Mouse (Mus musculus) bone marrow macrophage, adult 2 months (primary cell): ENCODE data around the gene Rnf208. TPM values are rescaled to one million over a fixed set of nuclear protein-coding genes. Genes with fewer than 3 reads are reported as not detected.

Experiments used
- H3K27ac ChIP-seq: 2 replicates; pipeline ENCODE4 v1.5.1; 2012; ENCODE audit warnings: low read depth, low read length; ENCODE audit not compliant: insufficient read depth
- H3K4me1 ChIP-seq: 2 replicates; pipeline ENCODE4 v1.6.1; 2012; ENCODE audit warnings: low read length; ENCODE audit not compliant: control insufficient read depth, insufficient read depth
- H3K4me3 ChIP-seq: 2 replicates; pipeline ENCODE4 v1.5.1; 2012; ENCODE audit warnings: mild to moderate bottlenecking, low read length, moderate library complexity; ENCODE audit not compliant: insufficient read depth
- CTCF ChIP-seq: IDR thresholded peaks from 2 replicates; pipeline ENCODE4 v1.5.1; 2012; ENCODE audit warnings: low read depth, mild to moderate bottlenecking, low read length, moderate library complexity
- POLR2A ChIP-seq: IDR thresholded peaks from 2 replicates; pipeline ENCODE4 v1.6.1; 2012; ENCODE audit warnings: mild to moderate bottlenecking, low read depth, low read length, borderline replicate concordance
- polyA plus RNA-seq: library from polyadenylated mRNA; stranded (reverse); fragments of >200 nt; gene quantifications from 2 replicates; pipeline ENCODE4 v1.2.4, GENCODE M21; 2012; ENCODE audit not compliant: missing spikeins, insufficient read depth, insufficient read length

The Rnf208 gene
- polyA plus RNA-seq, 1 experiment: 0.66 TPM

- TF ChIP-seq CTCF (no peak), POLR2A (0 out of 2 replicates have a peak, but pooled peaks have one; percentile 21)
- Histone ChIP-seq H3K4me1 (peaks cover 11% of the 10 kb centered on the region), H3K27ac (no peak overlapping the region; the same call in 1 of the 2 replicates), H3K4me3 (peak overlapping the region; percentile 81)
Observed at GRCm38 (mm10) chr2:25272515-25272914, 30.5 kb downstream of the Rnf208 start.

GRCm38 (mm10) chr2:25273010-25273409 lies 31.0 kb downstream of the Rnf208 start:
- Histone ChIP-seq H3K27ac (no peak overlapping the region), H3K4me3 (peak overlapping the region; percentile 81), H3K4me1 (peaks cover 10% of the 10 kb centered on the region)
- TF ChIP-seq CTCF (no peak), POLR2A (no peak)

- Histone ChIP-seq H3K4me1 (no peaks in the 10 kb centered on the region), H3K27ac (no peak overlapping the region), H3K4me3 (no peak overlapping the region)
- no peak for TF ChIP-seq POLR2A
- peak; percentile 68 for TF ChIP-seq CTCF
Observed at GRCm38 (mm10) chr2:25278928-25279882, 37.1 kb downstream of the Rnf208 start.

DNA sequence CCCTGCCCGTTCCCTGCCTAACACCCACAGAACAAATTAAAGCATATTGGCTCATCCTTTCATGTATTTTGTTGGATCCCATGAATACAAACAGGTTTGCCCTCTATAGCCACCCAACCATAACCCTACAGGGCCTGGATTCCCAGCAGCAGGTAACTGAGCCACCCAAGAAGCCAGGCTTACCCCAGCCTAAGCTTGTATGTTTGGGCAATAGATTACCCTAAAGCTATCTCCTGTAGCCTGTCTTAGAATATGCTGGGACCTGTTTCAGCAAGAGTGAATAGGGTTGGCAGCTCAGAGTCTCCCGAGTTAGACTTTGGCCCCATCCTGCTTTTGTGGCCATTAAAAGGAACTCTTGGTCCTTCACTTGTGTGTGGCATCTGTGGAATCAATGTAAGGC lies 43.5 kb downstream of the Rnf208 start:
- H3K4me1 ChIP-seq: no peaks in the 10 kb centered on the region
- H3K4me3 ChIP-seq: no peak overlapping the region
- H3K27ac ChIP-seq: no peak overlapping the region
- TF ChIP-seq POLR2A: no peak

GRCm38 (mm10) chr2:25286314-25286713 lies 44.3 kb downstream of the Rnf208 start:
- no peak overlapping the region for H3K4me3 ChIP-seq
- H3K27ac ChIP-seq: no peak overlapping the region
- H3K4me1 ChIP-seq: no peaks in the 10 kb centered on the region
- no peak for TF ChIP-seq CTCF
- no peak for TF ChIP-seq POLR2A

- no peak for TF ChIP-seq POLR2A
- Histone ChIP-seq H3K4me1 (no peaks in the 10 kb centered on the region), H3K27ac (no peak overlapping the region), H3K4me3 (no peak overlapping the region)
Observed at GRCm38 (mm10) chr2:25286837-25287636, 45.0 kb downstream of the Rnf208 start.

DNA sequence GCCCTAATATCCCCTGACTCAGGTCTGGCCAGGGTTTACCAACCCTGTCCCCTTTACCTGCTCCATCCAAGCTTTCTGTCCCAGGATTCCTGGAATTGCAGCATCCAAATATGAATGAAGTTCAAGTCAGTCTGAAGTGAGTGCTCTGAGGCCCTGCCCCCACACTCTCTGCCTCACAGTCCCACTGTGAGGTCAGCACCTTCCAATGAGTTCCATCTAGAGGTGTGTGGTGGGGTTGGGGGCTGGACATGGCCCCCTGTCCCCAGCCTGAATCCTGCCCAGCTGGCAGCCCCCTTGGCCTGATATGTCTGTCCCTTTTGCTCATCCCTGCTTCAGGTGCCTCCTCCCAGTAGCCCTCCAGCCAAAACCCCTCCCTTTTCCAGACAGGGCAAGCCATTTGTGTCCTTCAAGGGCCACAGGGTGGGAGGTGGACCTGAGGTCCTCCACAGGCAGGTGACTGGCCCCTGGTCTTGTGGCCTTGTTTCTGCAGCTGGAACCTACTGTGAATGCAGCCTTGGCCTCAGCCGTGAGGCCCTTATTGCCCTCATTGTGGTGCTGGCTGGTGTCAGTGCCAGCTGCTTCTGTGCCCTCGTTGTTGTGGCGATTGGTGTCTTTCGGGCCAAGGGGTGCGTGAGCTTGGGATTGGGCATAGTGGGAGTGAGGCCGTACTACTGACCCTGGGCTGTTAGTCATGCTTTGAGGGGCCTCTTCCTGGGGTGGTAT lies 46.0 kb downstream of the Rnf208 start, which contains the start of gene Tmem210:
TSS of gene Tmem210 (plus strand) at position 219 of the 723 bp plus-strand sequence.
- Histone ChIP-seq H3K4me1 (no peaks in the 10 kb centered on the region), H3K27ac (no peak within 1 kb of the TSS), H3K4me3 (no peak within 1 kb of the TSS)
- no peak for TF ChIP-seq POLR2A
- TF ChIP-seq CTCF: no peak

DNA sequence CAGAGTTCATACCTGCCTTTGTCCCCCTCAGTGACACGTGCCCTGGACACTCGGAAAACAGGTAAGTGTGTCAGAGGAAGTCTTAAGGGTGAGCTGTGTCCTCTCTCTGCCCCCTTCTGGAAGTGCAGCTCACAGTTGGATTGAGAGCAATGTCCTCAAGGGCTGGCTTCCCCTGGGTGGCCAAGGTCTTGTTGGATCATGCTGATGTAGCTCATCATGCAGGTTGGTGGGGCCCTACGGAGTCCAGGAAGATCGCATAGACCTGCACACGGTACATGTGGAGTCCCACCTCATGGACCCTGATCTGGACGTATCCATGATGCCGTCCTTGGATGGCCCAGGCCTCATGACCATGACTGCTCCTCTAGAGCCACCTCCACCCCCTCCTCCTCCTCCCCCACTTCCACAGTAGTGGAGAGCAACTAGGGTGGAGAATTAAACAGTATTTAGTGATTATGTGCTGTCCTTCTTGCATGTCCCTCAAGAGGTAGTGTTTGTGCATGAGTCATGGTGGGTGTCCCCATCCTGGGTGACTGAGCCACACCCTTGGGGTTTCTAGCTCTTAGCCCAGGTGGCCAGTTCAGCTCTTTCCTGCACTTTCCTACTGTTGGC lies 46.8 kb downstream of the Rnf208 start:
- H3K4me1 ChIP-seq: no peaks in the 10 kb centered on the region
- TF ChIP-seq POLR2A (no peak), CTCF (no peak)
- no peak overlapping the region for H3K27ac ChIP-seq
- no peak overlapping the region for H3K4me3 ChIP-seq

DNA sequence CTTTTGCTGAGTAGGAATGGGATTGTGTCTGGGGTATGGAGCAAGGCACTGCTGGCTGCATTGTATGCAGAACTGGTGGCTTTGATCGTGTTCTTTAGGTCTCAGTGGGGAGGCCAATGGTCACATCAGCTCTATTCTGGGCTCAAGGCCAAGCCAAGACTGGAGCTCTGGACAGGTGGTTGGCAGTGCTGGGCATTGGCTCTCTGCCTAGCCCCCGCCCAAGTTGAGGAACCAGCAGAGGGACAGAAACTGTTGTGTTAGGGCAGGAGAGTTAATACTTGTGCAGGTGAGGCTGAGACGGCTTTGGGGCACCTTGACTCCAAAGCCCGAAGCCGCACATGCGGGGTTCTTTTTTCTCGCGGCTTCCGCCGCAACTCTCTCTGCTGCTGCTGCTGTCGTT lies 47.6 kb downstream of the Rnf208 start, which contains the start of gene Lrrc26:
TSS of gene Lrrc26 (plus strand) at position 265 of the 400 bp plus-strand sequence.
- Histone ChIP-seq H3K4me3 (no peak within 1 kb of the TSS), H3K27ac (no peak within 1 kb of the TSS), H3K4me1 (no peaks in the 10 kb centered on the region)
- TF ChIP-seq CTCF: no peak
- TF ChIP-seq POLR2A: no peak
